Mouse (Mus musculus) forebrain, embryonic 10.5 days (tissue): ENCODE results near the gene Nutm1. TPM values are rescaled to one million over a fixed set of nuclear protein-coding genes. Genes with fewer than 3 reads are reported as not detected.
A peak's percentile ranks its signal among the peaks of the same experiment; 100 is the strongest.

Experiments
- DNase-seq: peaks from one replicate; pipeline ENCODE4 v3.0.0-alpha.2; 2017; ENCODE audit warnings: low spot score; ENCODE audit errors: extremely low spot score
- H3K27ac ChIP-seq: fragments of 300-500 bp; sonication (generic); 2 replicates; pipeline ENCODE4 v1.5.1; 2016; ENCODE audit warnings: mild to moderate bottlenecking
- H3K27me3 ChIP-seq: fragments of 300-500 bp; sonication (generic); 2 replicates; pipeline ENCODE4 v1.6.1; 2016; ENCODE audit warnings: mild to moderate bottlenecking; ENCODE audit not compliant: poor library complexity, severe bottlenecking
- H3K36me3 ChIP-seq: fragments of 300-500 bp; sonication (generic); replicated peaks from 2 replicates; pipeline ENCODE4 v1.6.1; 2016; ENCODE audit warnings: mild to moderate bottlenecking, moderate library complexity
- H3K4me1 ChIP-seq: fragments of 300-500 bp; sonication (generic); 2 replicates; pipeline ENCODE4 v1.6.1; 2016
- H3K4me3 ChIP-seq: fragments of 300-500 bp; sonication (generic); 2 replicates; pipeline ENCODE4 v1.5.1; 2016; ENCODE audit warnings: mild to moderate bottlenecking, moderate library complexity
- H3K9me3 ChIP-seq: fragments of 300-500 bp; sonication (generic); 2 replicates; pipeline ENCODE4 v1.6.1; 2016; ENCODE audit warnings: mild to moderate bottlenecking, moderate library complexity
- WGBS: fragments of 180-500 bp; shearing (Covaris S2); methylation state at CpG from one replicate; pipeline ENCODE4 v1.1.7; 2016; 5-methylcytosine and 5-hydroxymethylcytosine counted together
- polyA plus RNA-seq: library from polyadenylated mRNA; unstranded; fragments of >200 nt; fragmentation: Nextera tagmentation; extraction: Ambion mirVana; gene quantifications from 2 replicates; pipeline ENCODE4 v1.2.1, GENCODE M21; 2016

Gene Nutm1
- polyA plus RNA-seq, 1 experiment from 2014 or later = 0.06 TPM

DNA sequence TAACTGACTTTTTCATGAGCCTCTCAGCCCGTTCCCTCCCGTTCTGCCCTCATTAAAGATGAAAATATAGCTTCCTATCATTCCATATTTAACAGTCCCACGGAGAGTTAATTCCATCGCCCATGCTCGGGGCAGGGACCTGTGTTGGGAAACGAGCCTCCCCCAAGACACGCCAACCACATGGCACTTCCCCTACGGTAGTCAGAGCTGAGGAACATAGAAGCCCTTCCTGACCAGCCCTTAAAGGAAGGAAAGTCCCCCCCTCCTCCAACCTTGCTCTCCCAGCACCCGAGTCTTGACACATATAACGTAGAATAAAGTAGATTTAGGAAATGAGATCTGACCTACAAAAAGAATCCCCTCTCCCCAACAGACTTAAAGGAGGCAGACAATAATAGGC is 11.8 kb downstream of the Nutm1 start:
- Histone ChIP-seq H3K4me3 (no peak overlapping the region), H3K9me3 (no peaks in the 10 kb centered on the region), H3K27ac (no peak overlapping the region), H3K4me1 (peaks cover 8% of the 10 kb centered on the region), H3K36me3 (peaks cover 42% of the 10 kb centered on the region), H3K27me3 (no peaks in the 10 kb centered on the region)
- no peak for DNase-seq
- WGBS = 87% methylated on average over 10 of the region's 10 CpGs

DNA sequence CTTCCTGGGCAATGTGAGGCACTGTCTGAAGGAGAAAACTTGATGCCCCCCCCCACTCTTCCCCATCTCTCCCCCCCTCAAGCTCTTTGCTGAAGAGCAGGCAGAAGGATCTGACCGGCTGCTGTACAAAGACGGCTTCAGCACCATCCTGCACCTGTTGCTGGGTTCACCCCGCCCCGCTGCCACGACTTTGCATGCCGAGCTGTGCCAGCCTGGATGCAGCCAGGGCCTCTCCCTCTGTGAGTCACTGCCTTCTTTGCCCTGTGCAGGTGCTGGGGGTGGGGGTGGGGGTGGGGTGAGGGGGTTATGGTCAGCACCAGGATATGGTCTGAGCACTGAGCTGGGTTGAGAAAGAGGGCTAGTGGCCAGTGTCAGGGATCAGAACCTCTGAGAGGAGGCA is 12.9 kb downstream of the Nutm1 start:
- no peaks in the 10 kb centered on the region for H3K9me3 ChIP-seq
- peaks cover 45% of the 10 kb centered on the region for H3K36me3 ChIP-seq
- no peak overlapping the region for H3K4me3 ChIP-seq
- no peak overlapping the region for H3K27ac ChIP-seq
- WGBS = 94% methylated on average over 6 of the region's 6 CpGs
- 0 out of 2 replicates have a peak, but pooled peaks cover 2% of the 10 kb centered on the region for H3K27me3 ChIP-seq
- peaks cover 13% of the 10 kb centered on the region; the same call in 1 of the 2 replicates for H3K4me1 ChIP-seq
- no peak for DNase-seq

DNA sequence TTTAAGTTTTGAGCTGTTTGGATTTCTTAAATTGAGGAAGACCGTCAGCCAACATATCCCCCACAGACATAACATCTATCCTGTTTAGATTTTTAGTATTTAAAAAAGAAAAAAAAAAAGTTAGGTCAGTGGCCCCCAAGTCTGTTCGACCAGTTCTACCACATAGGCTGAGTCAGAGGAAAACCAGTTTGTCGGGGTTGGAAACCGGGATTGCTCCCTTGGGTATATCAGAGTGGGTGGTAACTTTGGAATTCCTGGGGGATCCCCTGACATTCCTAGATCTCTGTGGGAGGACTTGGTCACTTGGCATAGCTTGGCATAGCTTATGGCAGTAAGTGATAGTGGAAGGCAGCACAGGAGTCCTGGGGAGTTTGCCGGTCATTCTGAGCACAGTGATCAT is 13.8 kb downstream of the Nutm1 start:
- no peak for DNase-seq
- Histone ChIP-seq H3K27ac (no peak overlapping the region), H3K9me3 (no peaks in the 10 kb centered on the region), H3K4me3 (no peak overlapping the region), H3K36me3 (peaks cover 45% of the 10 kb centered on the region), H3K4me1 (peaks cover 22% of the 10 kb centered on the region), H3K27me3 (0 out of 2 replicates have a peak, but pooled peaks cover 4% of the 10 kb centered on the region)
- WGBS = 91% methylated on average over 5 of the region's 5 CpGs

DNA sequence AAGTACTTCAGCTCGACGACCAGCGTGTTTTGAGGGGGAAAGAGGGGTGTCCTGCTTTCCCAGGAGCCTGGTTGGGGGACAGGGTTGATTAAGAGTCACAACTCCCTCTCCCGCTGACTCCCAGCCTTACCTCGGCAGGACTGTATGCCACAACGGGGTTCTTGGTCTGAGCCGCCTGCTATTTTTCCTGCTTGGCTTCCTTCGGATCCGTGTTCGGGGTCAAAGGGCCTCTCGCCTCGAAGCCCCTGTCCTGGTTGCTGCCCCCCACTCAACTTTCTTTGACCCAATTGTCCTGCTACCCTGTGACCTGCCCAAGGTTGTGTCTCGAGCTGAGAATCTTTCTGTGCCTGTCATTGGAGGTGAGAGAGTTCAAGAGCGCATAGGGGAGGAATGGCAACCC is 17.3 kb downstream of the Nutm1 start:
- Histone ChIP-seq H3K27me3 (peaks cover 13% of the 10 kb centered on the region), H3K36me3 (peaks cover 42% of the 10 kb centered on the region)

DNA sequence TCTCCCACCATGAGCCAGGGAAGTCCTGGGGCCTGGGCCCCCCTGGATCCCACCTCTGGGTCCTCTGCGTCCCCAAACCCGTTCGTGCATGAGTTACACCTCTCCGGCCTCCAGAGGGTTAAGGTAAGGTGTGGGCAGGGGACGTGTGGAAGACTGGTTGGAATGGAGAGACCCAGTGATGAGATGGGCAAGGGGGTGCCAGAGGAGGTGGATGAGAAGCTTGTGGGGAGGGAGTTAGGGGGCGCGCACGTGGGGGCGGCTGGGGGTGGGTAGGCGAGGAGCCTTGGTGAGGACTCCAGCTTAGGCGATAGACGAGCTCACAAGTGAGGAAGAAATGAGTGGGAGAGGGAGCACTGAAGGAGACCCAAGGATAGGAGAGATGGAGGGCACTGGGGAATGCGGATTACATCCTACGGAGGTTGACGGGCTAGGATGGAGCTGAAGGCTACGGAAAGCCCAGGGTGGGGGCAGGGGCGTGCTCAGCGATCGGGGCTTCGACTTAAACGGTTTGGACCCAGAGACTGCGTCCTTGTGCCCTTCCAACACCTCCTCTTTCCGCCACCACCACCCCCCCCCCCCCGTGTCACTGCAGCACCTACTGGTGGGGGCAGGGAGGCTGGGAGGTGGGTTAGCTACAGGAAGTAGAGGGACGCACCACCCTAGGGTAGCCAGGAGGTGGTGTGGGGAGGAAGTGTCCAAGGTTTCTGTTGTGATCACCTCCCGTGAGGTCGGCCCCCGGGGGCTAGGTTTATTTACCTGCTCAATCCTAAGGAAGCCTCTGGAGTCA is 19.0 kb downstream of the Nutm1 start:
- no peaks in the 10 kb centered on the region for H3K9me3 ChIP-seq
- H3K4me1 ChIP-seq = peaks cover 42% of the 10 kb centered on the region
- peaks cover 13% of the 10 kb centered on the region for H3K27me3 ChIP-seq
- peak; percentile 64 for DNase-seq
- peak overlapping the region; percentile 96 for H3K27ac ChIP-seq
- under 1% methylated on average over 28 of the region's 28 CpGs for WGBS
- peak overlapping the region; percentile 79 for H3K4me3 ChIP-seq
- peaks cover 26% of the 10 kb centered on the region for H3K36me3 ChIP-seq

More for the DNA sequence above, 17.3 kb downstream of the Nutm1 start:
- Histone ChIP-seq H3K4me3 (no peak overlapping the region), H3K9me3 (no peaks in the 10 kb centered on the region), H3K27ac (no peak overlapping the region), H3K4me1 (peaks cover 42% of the 10 kb centered on the region)
- WGBS = 84% methylated on average over 14 of the region's 14 CpGs
- DNase-seq = no peak

DNA sequence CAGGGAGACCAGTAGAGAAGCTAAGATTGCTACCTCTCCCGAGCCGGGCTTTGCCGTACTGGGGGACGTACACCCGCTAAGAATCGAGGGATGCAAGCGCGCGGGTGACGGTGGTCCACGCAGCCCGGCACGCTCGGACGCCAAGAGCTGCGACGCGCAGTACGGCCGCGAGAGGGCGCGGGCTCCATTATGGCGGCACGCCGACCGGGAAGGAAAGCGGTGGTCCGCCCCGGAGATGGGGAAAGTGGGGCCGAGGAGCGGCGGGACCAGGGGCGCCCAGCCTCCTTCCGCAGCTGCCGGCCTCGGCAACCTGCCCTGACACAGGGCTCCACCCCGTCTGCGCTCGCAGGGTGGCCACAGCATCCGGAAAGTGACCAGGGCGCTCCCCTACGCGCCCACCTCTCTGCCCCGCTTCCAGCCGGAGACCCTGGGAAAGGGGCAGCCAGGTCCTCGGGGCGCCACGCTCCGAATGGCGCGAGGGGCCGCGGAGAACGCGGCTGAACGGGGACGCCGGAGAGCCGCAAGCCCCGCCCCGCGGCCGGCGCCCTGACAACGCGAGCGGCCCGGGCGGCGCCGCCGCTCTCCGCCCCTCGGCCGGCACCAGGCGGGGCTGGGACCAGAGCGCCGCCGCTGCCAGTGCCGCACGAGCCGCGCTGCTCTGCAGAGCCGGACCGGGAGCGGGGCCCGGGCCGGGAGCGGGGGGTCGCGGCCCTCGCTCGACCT is 19.7 kb downstream of the Nutm1 start, which contains the start of gene Lpcat4:
Lpcat4 (plus strand) TSS at position 257 of the 723 bp plus-strand sequence.
- Histone ChIP-seq H3K36me3 (peaks cover 21% of the 10 kb centered on the region), H3K27me3 (peaks cover 13% of the 10 kb centered on the region), H3K4me1 (peaks cover 42% of the 10 kb centered on the region), H3K4me3 (peak within 1 kb of the TSS; percentile 79), H3K9me3 (no peaks in the 10 kb centered on the region), H3K27ac (peak within 1 kb of the TSS; percentile 96)
- under 1% methylated on average over 89 of the region's 94 CpGs for WGBS
- DNase-seq = peak; percentile 89

DNA sequence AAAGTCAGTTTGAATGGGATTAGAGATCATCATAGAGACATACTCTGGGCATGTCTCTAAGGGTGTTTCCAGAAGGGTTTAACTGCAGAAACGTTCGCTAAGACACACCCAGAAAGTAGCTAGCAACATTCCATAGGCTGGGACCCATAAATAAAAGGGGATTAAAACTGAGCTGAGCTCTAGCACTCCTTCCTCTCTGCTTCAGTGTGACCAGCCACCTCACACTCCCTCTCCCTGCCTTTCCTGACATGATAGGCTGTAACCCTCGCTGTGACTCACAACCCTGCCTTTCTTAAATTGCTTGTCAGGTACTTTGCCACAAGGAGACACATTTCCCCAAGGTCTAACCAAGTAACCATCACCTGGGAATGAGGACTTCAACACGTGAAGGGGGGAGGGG is 21.1 kb downstream of the Nutm1 start:
- no peaks in the 10 kb centered on the region for H3K9me3 ChIP-seq
- no peak for DNase-seq
- H3K27me3 ChIP-seq = peaks cover 13% of the 10 kb centered on the region
- peaks cover 41% of the 10 kb centered on the region for H3K4me1 ChIP-seq
- no peak overlapping the region for H3K4me3 ChIP-seq
- H3K27ac ChIP-seq = no peak overlapping the region
- H3K36me3 ChIP-seq = peaks cover 7% of the 10 kb centered on the region; the same call in 1 of the 2 replicates
- WGBS = 9% methylated on average over 4 of the region's 4 CpGs

DNA sequence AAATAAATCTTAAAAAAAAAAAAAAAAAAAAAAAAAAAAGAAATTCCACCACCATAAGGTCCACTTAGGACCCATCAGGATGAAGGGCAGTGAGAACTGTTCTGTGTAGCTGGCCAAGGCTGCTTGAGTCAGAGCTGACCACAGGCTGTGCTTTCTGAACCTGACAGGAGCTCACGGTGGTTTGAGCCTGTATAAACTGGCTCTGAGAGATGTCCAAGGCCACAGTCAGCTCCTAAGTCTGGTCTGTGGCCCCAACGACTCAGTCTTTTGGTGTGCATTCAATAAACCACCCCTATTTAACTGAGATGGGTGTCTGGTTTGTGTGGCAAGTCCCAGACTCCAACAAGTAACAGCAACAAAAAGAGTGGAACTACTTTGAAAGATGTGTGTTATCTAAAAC is 22.5 kb downstream of the Nutm1 start:
- 80% methylated on average over 2 of the region's 2 CpGs for WGBS
- Histone ChIP-seq H3K27me3 (peaks cover 13% of the 10 kb centered on the region), H3K27ac (no peak overlapping the region), H3K9me3 (no peaks in the 10 kb centered on the region), H3K4me3 (no peak overlapping the region), H3K36me3 (no peaks in the 10 kb centered on the region), H3K4me1 (peaks cover 32% of the 10 kb centered on the region)
- no peak for DNase-seq

DNA sequence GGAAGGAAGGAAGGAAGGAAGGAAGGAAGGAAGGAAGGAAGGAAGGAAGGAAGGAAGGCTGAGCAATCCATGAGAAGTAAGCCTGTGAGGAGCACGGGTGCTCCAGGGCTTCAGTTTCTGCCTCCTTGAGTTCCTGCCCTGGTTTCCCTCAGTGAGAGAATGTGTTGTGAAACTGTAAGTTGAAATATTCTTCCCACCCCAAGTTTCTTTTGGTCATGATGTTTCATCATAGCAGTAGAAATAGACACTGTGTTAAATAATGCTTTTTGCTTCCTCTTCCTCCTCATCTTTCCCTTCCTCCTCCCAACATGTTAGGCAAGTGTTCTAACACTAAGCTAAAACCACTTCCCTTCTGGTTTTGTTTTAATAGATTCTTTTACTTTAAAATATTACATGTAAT is 26.5 kb downstream of the Nutm1 start:
- WGBS = 100% methylated on average over 1 of the region's 1 CpGs
- H3K4me3 ChIP-seq = no peak overlapping the region
- H3K27ac ChIP-seq = no peak overlapping the region
- no peak for DNase-seq
- H3K27me3 ChIP-seq = no peaks in the 10 kb centered on the region
- no peaks in the 10 kb centered on the region for H3K36me3 ChIP-seq
- H3K9me3 ChIP-seq = no peaks in the 10 kb centered on the region
- H3K4me1 ChIP-seq = no peaks in the 10 kb centered on the region

DNA sequence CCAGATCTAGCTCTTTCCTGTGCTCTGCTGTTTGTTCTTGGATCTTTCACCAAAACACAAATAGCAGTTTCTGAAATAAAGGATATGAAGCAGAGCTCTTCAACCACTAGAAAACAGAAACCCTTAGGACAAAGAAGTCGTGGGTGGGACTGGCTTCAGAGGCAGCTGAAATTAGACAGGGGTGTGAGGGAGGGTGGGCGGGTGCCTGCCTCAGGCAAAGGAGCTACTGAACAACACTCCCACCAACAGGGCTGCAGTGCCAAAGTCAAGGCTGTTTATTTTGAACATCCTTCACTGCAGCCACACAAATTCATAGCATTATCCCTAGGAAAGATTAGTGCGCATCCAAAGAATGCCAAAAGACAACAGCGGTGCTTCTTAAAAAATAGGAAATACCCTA is 34.7 kb downstream of the Nutm1 start:
- no peak for DNase-seq
- Histone ChIP-seq H3K27ac (no peak overlapping the region), H3K9me3 (no peaks in the 10 kb centered on the region), H3K4me1 (no peaks in the 10 kb centered on the region), H3K4me3 (no peak overlapping the region), H3K27me3 (no peaks in the 10 kb centered on the region), H3K36me3 (no peaks in the 10 kb centered on the region)
- 69% methylated on average over 4 of the region's 4 CpGs for WGBS

DNA sequence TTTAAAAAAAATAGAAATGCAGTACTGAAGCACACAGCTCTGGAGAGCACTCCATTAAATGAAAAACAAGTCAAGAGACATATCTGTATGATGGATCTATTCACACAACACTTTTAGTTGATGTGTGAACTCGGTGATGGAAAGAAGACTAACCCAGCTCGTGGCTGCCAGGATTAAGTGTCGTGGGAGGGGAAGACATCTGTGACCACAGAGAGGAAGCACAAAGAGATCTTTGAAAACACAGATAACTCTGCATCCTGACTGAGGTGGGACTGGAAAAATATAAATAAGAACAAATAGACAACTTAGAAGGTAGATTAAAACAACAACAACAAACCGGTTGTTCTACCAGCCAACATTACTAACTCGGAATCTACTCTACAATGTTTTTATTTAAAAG is 36.5 kb downstream of the Nutm1 start:
- no peak for DNase-seq
- 88% methylated on average over 5 of the region's 5 CpGs for WGBS
- H3K27me3 ChIP-seq = no peaks in the 10 kb centered on the region

DNA sequence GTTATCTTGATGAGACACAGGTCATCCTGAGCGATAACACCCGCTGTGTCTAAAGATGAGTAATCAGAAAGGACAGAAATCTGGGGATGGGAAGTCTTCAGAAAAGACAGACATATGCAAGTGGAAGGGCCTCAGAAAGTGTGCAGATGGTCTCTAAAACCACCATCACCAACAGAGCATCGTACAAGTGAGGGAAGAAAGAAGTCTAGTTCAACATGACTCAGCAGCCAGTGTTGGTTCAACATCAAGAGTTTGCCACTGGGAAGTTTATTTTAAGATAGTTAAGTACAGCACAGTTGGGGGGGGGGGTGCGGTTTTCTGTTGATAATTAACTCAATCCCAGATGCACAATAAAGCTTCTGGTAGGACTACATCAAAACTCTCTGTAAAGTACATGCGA is 38.2 kb downstream of the Nutm1 start:
- no peak for DNase-seq
- no peaks in the 10 kb centered on the region for H3K4me1 ChIP-seq
- H3K27ac ChIP-seq = no peak overlapping the region
- no peaks in the 10 kb centered on the region for H3K27me3 ChIP-seq
- H3K4me3 ChIP-seq = no peak overlapping the region
- H3K9me3 ChIP-seq = no peaks in the 10 kb centered on the region
- no peaks in the 10 kb centered on the region for H3K36me3 ChIP-seq
- 91% methylated on average over 5 of the region's 5 CpGs for WGBS

More for the DNA sequence above, 36.5 kb downstream of the Nutm1 start:
- Histone ChIP-seq H3K4me1 (no peaks in the 10 kb centered on the region), H3K9me3 (no peaks in the 10 kb centered on the region), H3K4me3 (no peak overlapping the region), H3K36me3 (no peaks in the 10 kb centered on the region), H3K27ac (no peak overlapping the region)

DNA sequence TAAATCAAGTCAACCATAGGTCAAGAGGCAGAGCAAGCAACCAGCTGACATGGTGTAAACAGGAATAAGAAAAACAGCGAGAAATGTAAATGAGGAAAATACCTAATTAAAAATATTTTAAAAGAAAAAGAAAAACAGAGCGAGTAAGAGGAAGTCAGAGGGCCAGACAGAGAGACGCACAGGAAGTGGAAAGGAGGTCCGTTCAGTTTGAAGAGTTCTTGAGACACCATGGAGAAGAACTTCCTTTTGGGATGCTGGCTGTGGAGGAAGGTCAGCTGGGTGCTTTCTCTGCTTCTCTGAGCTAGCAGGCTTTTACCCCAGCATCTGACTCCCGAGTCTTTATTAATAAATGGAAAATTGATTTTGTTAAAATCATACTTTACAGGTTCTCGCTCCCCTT is 41.5 kb downstream of the Nutm1 start:
- WGBS = 83% methylated on average over 6 of the region's 6 CpGs
- Histone ChIP-seq H3K27me3 (no peaks in the 10 kb centered on the region), H3K27ac (no peak overlapping the region), H3K9me3 (no peaks in the 10 kb centered on the region), H3K36me3 (no peaks in the 10 kb centered on the region), H3K4me1 (no peaks in the 10 kb centered on the region), H3K4me3 (no peak overlapping the region)
- no peak for DNase-seq
